Mouse (Mus musculus) neutrophil, adult 65 days (primary cell): ENCODE results near the gene Mrpl39. TPM values are rescaled to one million over a fixed set of nuclear protein-coding genes. Genes with fewer than 3 reads are reported as not detected.

Source experiments
- total RNA-seq: library from RNA; stranded (reverse); gene quantifications from 2 replicates; pipeline ENCODE4 v1.2.4, GENCODE M21; 2023

Mrpl39 gene
- total RNA-seq, result 7.6 and 9.8 TPM in 2 replicates

DNA sequence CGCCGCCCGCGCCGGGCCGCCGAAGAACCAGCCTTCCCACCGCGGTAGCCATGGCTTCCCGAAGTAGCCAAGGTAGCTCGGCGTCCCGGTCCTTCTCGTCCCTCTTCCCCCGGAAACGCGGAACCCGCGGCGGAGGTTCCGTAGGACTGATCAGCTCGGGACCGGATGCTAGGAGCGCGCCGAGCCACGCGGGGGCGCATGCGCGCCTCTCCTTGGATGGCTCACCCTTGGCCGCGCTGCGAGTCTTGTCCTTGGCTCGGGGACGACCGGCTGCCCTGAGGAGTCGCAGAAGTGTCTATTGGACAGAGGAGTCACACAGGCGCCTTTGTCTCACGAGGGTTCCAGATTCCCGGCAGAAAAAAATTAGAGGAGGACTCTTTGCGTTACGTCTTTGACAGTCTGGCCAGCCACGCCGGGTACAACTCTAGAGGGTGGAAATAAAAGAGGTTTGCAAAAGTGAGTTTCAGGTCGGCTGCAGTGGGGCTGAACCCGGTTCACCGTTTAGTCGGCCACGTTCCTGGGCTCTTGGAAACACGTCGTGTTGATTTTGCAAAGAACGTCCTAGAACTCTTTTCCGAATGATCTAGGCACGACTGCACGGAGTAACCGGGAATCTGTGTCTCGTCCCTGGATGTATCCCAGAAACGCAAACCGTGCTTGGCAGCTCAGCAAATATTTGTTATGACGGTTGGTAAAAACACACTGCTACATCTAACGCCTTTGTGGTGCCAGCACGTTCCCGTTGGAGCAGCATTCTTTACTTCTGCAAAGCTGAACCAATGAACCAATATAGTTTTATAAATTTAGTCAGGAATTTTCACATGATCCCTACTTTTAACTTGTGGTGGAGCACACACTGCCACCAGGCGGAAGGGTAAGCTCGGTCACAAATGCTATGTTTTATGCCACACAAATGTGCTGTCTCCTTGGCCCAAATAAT is at the start of gene Mrpl39:
Mrpl39 (minus strand) TSS at position 577 of the 940 bp plus-strand sequence.

DNA sequence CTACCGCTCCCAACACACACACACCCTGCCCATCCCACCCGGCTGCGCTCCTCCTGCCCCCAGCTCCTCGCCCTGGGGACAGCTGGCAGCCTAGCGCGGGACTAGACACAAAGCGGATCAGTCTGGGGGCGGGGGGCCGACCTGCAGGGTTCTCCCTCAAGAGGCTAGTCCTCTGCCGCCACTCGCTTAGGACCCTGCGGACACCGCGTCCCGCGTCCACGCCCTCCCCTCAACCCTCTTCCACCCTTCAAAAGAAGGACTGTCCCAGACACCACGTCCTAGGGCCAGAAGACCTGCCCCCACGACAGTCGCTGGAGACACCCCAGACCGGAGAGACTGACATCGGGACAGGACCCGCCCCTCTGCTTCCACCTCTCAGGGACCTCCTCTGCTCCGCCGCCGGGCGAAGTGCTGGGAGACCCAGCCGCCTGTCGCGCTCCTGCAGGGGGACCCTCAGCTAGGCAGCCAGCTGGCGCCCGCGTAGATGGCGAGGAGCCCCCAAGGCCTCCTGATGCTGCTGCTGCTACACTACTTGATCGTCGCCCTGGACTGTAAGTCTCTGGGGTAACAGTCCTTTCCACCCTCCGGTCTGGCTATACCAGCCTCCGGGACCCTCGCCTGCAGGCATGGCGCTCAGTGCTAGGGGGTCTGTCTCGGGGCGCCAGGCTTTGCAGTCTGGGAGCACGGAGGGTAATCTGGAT is 38.6 kb upstream of the Mrpl39 start, which contains the start of gene Jam2:
Jam2 (plus strand) TSS at position 121 of the 701 bp plus-strand sequence.

Other genes starting within 250 kb of the Mrpl39 start
- gene A730009L09Rik, start 220.6 kb downstream of the Mrpl39 start, total RNA-seq, result not detected in 2 replicates
- gene Jam2, start 38.4 kb upstream of the Mrpl39 start, total RNA-seq, result 0.11 TPM in 1 of 2 replicates, not detected in the other
- gene Gabpa, start 99.2 kb upstream of the Mrpl39 start, total RNA-seq, result 33.4 and 33.7 TPM in 2 replicates
- 82.5 and 110 TPM in 2 replicates for gene Atp5j, start 99.9 kb upstream of the Mrpl39 start, total RNA-seq